Mouse (Mus musculus) bone marrow, adult 2 months (tissue): ENCODE data around the gene Copg2. TPM values are rescaled to one million over a fixed set of nuclear protein-coding genes. Genes with fewer than 3 reads are reported as not detected.

Experiments
- H3K27ac ChIP-seq: fragments of 200-500 bp; 2 replicates; pipeline ENCODE4 v1.5.1; 2012; ENCODE audit warnings: low read depth, mild to moderate bottlenecking, control low read depth, inconsistent platforms, low read length; ENCODE audit not compliant: control insufficient read depth, poor library complexity, insufficient read depth
- H3K4me1 ChIP-seq: fragments of 200-500 bp; 2 replicates; pipeline ENCODE4 v1.6.1; 2011; ENCODE audit warnings: low read length; ENCODE audit not compliant: control insufficient read depth, insufficient read depth
- H3K4me3 ChIP-seq: fragments of 200-500 bp; replicated peaks from 2 replicates; pipeline ENCODE3; 2011; ENCODE audit warnings: mild to moderate bottlenecking, low read depth, low read length, control low read depth; ENCODE audit not compliant: control insufficient read depth
- CTCF ChIP-seq: fragments of 200-500 bp; IDR thresholded peaks from 2 replicates; pipeline ENCODE4 v1.5.1; 2011; ENCODE audit warnings: low read length, control low read depth; ENCODE audit not compliant: control insufficient read depth, insufficient read depth
- POLR2A ChIP-seq: fragments of 200-500 bp; IDR thresholded peaks from 2 replicates; pipeline ENCODE4 v1.6.1; 2011; ENCODE audit warnings: low read depth, mild to moderate bottlenecking, control low read depth, low read length, borderline replicate concordance; ENCODE audit not compliant: control insufficient read depth
- WGBS: fragments of 180-500 bp; shearing (Covaris S2); methylation state at CpG from one replicate; pipeline ENCODE4 v1.1.7; 2018; 5-methylcytosine and 5-hydroxymethylcytosine counted together
- polyA plus RNA-seq: library from polyadenylated mRNA; stranded (reverse); fragments of >200 nt; gene quantifications from 2 replicates; pipeline ENCODE4 v1.2.4, GENCODE M21; 2011; ENCODE audit warnings: low replicate concordance; ENCODE audit not compliant: missing spikeins, insufficient read depth, insufficient read length

The Copg2 gene
- polyA plus RNA-seq, 1 experiment: 12.4 TPM

DNA sequence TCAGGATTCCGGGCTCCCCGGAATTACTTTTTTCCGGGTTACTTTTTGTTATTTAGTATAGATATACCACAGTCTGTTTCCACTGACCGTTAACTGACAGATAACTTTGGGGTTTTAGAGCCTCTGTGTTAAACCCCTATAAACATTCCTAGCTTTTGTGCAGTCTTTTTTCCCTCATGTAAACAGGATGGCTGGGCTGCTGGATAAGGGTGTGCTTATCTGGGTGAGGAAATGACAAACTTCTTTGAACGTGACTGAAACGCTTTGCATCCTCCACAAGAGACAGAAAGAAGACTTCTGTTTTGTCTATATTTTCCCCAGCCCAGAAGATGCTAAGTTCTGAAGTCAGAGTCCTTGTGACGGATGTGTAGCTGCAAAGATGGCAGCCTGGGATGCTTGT is 184.1 kb downstream of the Copg2 start:
- H3K4me1 ChIP-seq: no peaks in the 10 kb centered on the region
- no peak overlapping the region for H3K4me3 ChIP-seq
- no peak overlapping the region for H3K27ac ChIP-seq
- WGBS: 52% methylated on average over 7 of the region's 7 CpGs
- no peak for TF ChIP-seq POLR2A
- TF ChIP-seq CTCF: no peak

DNA sequence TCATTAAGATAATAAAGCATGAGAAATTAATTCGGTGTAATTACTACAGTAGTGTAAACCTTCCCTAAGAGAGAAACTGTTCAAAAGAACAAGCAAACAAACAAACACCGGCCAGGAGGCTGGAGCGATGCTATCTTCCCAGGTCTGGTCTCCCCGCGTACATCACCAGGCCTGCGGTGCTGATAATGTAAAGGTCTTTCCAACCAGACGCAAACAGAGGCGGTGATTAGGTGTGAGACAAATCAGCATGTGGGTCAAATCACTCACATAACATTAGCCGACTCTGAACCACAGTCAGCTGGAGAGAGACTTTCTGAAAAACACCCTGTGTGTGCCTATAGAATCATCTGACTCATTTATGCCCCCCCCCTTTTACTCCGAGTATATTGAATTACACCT is 185.2 kb downstream of the Copg2 start:
- 89% methylated on average over 10 of the region's 10 CpGs for WGBS
- no peak overlapping the region for H3K4me3 ChIP-seq
- H3K27ac ChIP-seq: no peak overlapping the region
- no peak for TF ChIP-seq POLR2A
- no peak for TF ChIP-seq CTCF
- H3K4me1 ChIP-seq: no peaks in the 10 kb centered on the region

DNA sequence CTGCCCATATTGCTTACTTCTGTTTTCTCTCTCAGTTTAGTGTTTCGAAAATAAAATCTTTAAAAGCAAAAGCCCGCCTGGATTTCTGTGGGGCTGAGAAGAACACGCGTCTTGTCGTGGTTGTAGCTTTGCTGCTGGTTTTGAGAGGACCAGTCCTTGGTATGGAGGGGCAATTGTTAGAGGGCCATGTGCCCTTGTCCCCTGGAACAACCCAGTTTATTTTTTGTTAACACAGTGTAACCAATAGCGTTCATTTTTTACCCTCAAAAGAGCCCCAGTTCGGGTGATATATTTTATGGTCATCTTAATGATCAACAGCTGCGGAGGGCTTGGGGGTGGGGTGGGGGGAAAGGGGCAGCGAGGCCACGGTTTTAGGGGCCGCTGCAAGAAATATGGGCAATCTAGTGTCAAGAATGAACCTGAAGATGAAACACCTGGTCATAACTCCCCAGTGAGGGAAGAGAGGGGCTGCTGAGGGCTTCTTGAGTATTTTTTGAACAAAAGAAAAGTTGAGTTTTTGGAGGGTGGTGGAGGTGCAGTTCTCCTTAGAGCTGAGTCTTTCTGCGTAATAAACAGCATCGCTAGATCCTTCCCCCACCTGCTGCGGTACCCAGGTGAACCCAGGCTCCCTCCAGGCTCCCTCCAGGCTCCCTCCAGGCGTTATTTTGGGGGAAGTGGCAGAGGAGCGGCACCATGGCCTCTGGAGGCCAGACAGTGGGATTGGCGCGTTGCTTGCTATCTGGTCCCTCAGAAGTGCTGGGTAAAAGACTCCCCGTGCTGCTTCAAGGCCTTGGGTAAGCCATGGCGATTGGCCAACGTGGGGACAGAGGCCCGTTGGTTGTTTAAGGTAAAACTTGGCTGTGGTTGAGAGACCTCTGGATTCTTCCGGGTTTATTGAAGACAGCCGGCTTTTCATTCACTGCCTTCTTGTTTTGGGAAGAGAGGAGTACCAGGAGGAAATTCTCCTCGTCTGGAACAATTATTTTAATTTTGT is 185.9 kb downstream of the Copg2 start:
- Histone ChIP-seq H3K27ac (no peak overlapping the region), H3K4me1 (no peaks in the 10 kb centered on the region), H3K4me3 (no peak overlapping the region)
- WGBS: 83% methylated on average over 25 of the region's 25 CpGs
- TF ChIP-seq CTCF: no peak
- no peak for TF ChIP-seq POLR2A

DNA sequence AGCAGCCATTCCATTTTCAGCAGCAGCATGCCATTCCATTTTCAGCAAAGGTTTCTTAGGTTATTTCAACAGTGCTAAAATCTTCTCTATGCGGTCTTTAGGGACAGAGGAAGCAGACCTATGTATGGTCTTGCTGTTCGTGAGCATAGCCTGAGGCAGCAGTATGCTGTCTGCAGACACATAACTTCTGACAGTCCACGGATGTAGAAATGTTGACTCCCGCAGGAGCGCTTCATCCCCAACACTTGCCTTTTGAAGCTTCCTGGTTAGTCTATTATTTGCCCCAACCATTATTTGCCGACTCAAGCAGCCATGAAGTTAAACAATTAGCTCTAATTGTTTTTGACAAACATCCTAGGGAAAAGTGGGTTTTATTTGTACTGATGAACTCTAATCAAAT is 187.5 kb downstream of the Copg2 start:
- TF ChIP-seq POLR2A (no peak), CTCF (no peak)
- H3K4me3 ChIP-seq: no peak overlapping the region
- no peak overlapping the region for H3K27ac ChIP-seq
- 82% methylated on average over 6 of the region's 6 CpGs for WGBS
- H3K4me1 ChIP-seq: no peaks in the 10 kb centered on the region

DNA sequence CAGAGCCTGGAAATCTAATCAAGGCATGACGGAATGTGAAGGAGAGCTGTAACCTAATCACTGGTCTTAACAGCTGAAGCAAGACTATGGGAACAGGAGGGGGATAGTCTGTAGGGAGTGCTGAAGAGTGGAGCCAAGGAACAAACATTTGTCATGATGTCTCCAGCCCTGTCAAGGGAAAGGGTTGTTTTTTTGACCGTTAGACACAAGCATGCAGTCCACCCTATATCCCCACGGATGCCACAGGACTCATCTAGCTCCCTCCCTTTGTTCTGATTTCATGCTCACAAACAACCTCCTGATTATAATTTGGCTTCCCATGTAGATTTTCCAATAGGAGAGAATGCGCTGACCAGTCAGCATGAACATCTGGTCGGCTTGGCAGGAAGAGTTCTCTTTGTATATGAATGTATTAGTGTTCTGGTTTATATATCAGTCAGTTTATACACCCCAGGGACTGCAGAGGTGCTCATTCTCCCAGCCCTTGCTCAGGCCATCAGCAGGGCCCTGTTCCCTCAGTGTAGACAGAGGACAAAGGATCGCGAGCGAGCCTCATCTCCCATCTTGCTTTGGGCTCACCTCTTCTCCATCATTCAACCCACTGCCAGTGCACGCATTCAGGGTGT is 192.5 kb downstream of the Copg2 start:
- Histone ChIP-seq H3K4me1 (no peaks in the 10 kb centered on the region), H3K27ac (no peak overlapping the region), H3K4me3 (no peak overlapping the region)
- TF ChIP-seq POLR2A (no peak), CTCF (no peak)
- WGBS: 89% methylated on average over 9 of the region's 9 CpGs

DNA sequence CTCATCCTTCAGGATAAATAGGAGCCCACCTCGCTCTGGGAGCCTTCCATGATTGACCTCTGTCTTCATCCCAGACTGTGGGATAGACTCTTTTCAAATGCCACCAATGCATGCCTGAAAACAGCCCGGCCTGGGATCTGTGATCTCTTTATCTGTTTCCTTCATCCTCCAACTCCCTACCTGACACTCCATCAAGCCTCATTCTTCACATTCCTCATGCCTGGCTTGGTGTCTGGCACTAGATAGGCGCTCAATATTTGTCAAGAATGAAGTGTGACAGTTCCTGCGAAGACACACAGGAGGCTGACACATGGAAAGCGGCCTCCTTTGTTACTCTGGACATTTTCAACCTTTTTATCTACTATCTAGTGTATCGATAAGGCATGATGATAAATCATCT is 193.1 kb downstream of the Copg2 start:
- Histone ChIP-seq H3K27ac (no peak overlapping the region), H3K4me1 (no peaks in the 10 kb centered on the region), H3K4me3 (no peak overlapping the region)
- TF ChIP-seq POLR2A (no peak), CTCF (no peak)
- WGBS: 81% methylated on average over 6 of the region's 6 CpGs

DNA sequence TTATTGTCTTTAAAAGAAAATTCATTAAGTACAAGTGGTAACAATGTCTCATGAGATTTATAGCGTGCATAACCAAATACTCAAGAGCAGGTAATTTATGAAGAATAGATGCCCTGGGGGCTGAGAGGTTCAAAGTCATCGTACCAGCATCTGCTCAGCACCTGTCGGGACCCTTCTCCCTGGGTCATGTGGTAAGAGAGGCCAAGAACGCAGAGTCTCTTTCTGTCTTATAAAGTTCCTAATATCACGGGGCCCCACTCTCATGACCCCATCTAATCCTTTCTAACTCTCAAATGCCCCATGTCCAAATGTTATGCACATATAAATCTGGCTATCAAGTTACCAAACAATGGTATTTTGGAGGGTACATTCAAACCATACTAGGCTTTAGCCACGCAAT is 193.7 kb downstream of the Copg2 start:
- no peak overlapping the region for H3K4me3 ChIP-seq

DNA sequence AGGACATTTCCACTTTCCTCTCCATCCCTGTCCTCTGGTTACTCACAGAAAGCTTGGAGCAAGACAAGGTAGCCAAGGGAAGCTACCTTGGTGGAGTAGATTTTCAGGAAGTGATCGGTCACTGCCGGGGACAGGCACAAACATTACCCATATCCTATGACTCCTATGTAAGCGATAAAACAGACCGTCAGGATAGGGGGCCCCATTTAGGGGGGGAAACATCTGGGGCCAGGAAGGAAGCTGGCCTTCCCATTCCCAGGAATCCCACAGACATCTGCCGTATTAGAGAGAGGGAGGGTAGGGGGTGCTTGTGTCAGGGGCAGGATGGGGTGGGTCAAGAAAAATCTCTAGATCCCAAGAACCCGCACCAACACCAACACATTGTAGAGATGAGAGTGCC is 196.4 kb downstream of the Copg2 start:
- TF ChIP-seq CTCF (no peak), POLR2A (no peak)
- no peaks in the 10 kb centered on the region for H3K4me1 ChIP-seq
- WGBS: 20% methylated on average over 6 of the region's 6 CpGs
- no peak overlapping the region for H3K27ac ChIP-seq
- H3K4me3 ChIP-seq: no peak overlapping the region

More for the DNA sequence above, 193.7 kb downstream of the Copg2 start:
- Histone ChIP-seq H3K4me1 (no peaks in the 10 kb centered on the region), H3K27ac (no peak overlapping the region)
- TF ChIP-seq POLR2A (no peak), CTCF (no peak)
- WGBS: 79% methylated on average over 6 of the region's 6 CpGs
